Mouse (Mus musculus): ENCODE results near the gene Mgll.

Mgll gene

GRCm38 (mm10) chr6:88718033-88718725 lies 6.0 kb upstream of the Mgll start:
- DNase-seq: no peak

GRCm38 (mm10) chr6:88721059-88721458 lies 3.2 kb upstream of the Mgll start:
- no peak for DNase-seq

- no peak for DNase-seq
Observed at GRCm38 (mm10) chr6:88722906-88723305, 1.3 kb upstream of the Mgll start.

- DNase-seq: no peak
Observed at GRCm38 (mm10) chr6:88723806-88724312, 353 bp upstream of the Mgll start.

- DNase-seq: no peak
Observed at GRCm38 (mm10) chr6:88725590-88725989, 1.4 kb downstream of the Mgll start.

GRCm38 (mm10) chr6:88726252-88727211 lies 2.3 kb downstream of the Mgll start:
- DNase-seq: peak; percentile 67 to 79

GRCm38 (mm10) chr6:88727490-88727889 lies 3.3 kb downstream of the Mgll start:
- DNase-seq: no peak

GRCm38 (mm10) chr6:88728054-88728453 lies 3.8 kb downstream of the Mgll start:
- no peak for DNase-seq

- no peak for DNase-seq
Observed at GRCm38 (mm10) chr6:88728515-88728914, 4.3 kb downstream of the Mgll start.

- no peak for DNase-seq
Observed at GRCm38 (mm10) chr6:88731211-88731751, 7.1 kb downstream of the Mgll start.

- DNase-seq: peak; percentile 95 to 96
Observed at GRCm38 (mm10) chr6:88731991-88732390, 7.8 kb downstream of the Mgll start.

- no peak for DNase-seq
Observed at GRCm38 (mm10) chr6:88732643-88733613, 8.7 kb downstream of the Mgll start.

- DNase-seq: no peak
Observed at GRCm38 (mm10) chr6:88736337-88736736, 12.1 kb downstream of the Mgll start.

- no peak for DNase-seq
Observed at GRCm38 (mm10) chr6:88736741-88737508, 12.7 kb downstream of the Mgll start.

- no peak for DNase-seq
Observed at GRCm38 (mm10) chr6:88737509-88737888, 13.3 kb downstream of the Mgll start.

GRCm38 (mm10) chr6:88741041-88741440 lies 16.8 kb downstream of the Mgll start:
- DNase-seq: no peak

GRCm38 (mm10) chr6:88741791-88742190 lies 17.6 kb downstream of the Mgll start:
- DNase-seq: peak in 1 of 2 experiments; percentile 53

GRCm38 (mm10) chr6:88742286-88743011 lies 18.2 kb downstream of the Mgll start:
- DNase-seq: peak; percentile 78 to 85

GRCm38 (mm10) chr6:88743601-88744291 lies 19.5 kb downstream of the Mgll start:
- no peak for DNase-seq

GRCm38 (mm10) chr6:88745027-88745426 lies 20.8 kb downstream of the Mgll start:
- DNase-seq: no peak
